Mouse (Mus musculus) neural tube, embryonic 14.5 days (tissue): Measurements from ENCODE around the gene Gm20388. TPM values are rescaled to one million over a fixed set of nuclear protein-coding genes. Genes with fewer than 3 reads are reported as not detected.

Experiments used
- ATAC-seq: fragments of 200-750 bp; cut with Nextera tagmentation; 2 replicates; pipeline ENCODE4 v1.8.0; 2017; ENCODE audit warnings: low read depth, mild to moderate bottlenecking, moderate TSS enrichment, moderate library complexity
- H3K27ac ChIP-seq: fragments of 300-500 bp; sonication (generic); 2 replicates; pipeline ENCODE4 v1.5.1; 2014; ENCODE audit warnings: low read depth, mild to moderate bottlenecking, control low read depth, low read length, moderate library complexity, mixed read lengths
- H3K27me3 ChIP-seq: fragments of 300-500 bp; sonication (generic); 2 replicates; pipeline ENCODE4 v1.6.1; 2014; ENCODE audit warnings: low read length; ENCODE audit not compliant: control insufficient read depth, insufficient read depth
- H3K36me3 ChIP-seq: fragments of 300-500 bp; sonication (generic); 2 replicates; pipeline ENCODE4 v1.6.1; 2014; ENCODE audit warnings: low read length, mixed read lengths; ENCODE audit not compliant: control insufficient read depth, insufficient read depth
- H3K4me1 ChIP-seq: fragments of 300-500 bp; sonication (generic); 2 replicates; pipeline ENCODE4 v1.6.1; 2014; ENCODE audit warnings: low read length; ENCODE audit not compliant: control insufficient read depth, insufficient read depth
- H3K4me2 ChIP-seq: fragments of 300-500 bp; sonication (generic); 2 replicates; pipeline ENCODE4 v1.6.1; 2014; ENCODE audit warnings: mild to moderate bottlenecking, low read depth, low read length, control low read depth
- H3K4me3 ChIP-seq: fragments of 300-500 bp; sonication (generic); 2 replicates; pipeline ENCODE4 v1.5.1; 2014; ENCODE audit warnings: low read depth, low read length, control low read depth, mixed read lengths
- H3K9ac ChIP-seq: fragments of 300-500 bp; sonication (generic); replicated peaks from 2 replicates; pipeline ENCODE4 v1.6.1; 2014; ENCODE audit warnings: low read depth, mild to moderate bottlenecking, control low read depth, low read length, mixed read lengths
- H3K9me3 ChIP-seq: fragments of 300-500 bp; sonication (generic); 2 replicates; pipeline ENCODE4 v1.6.1; 2016; ENCODE audit warnings: low read length; ENCODE audit not compliant: control insufficient read depth
- WGBS: fragments of 180-500 bp; shearing (Covaris S2); extraction: QIAGEN DNeasy Blood & Tissue Kit; methylation state at CpG from one replicate; pipeline ENCODE4 v1.1.7; 2014; 5-methylcytosine and 5-hydroxymethylcytosine counted together
- polyA plus RNA-seq: library from polyadenylated mRNA; unstranded; fragments of >200 nt; fragmentation: Nextera tagmentation; extraction: Ambion mirVana; gene quantifications from 2 replicates; pipeline ENCODE4 v1.2.1, GENCODE M21; 2014

Gene Gm20388
- polyA plus RNA-seq, 1 experiment from 2014 or later = 10.3 TPM

DNA sequence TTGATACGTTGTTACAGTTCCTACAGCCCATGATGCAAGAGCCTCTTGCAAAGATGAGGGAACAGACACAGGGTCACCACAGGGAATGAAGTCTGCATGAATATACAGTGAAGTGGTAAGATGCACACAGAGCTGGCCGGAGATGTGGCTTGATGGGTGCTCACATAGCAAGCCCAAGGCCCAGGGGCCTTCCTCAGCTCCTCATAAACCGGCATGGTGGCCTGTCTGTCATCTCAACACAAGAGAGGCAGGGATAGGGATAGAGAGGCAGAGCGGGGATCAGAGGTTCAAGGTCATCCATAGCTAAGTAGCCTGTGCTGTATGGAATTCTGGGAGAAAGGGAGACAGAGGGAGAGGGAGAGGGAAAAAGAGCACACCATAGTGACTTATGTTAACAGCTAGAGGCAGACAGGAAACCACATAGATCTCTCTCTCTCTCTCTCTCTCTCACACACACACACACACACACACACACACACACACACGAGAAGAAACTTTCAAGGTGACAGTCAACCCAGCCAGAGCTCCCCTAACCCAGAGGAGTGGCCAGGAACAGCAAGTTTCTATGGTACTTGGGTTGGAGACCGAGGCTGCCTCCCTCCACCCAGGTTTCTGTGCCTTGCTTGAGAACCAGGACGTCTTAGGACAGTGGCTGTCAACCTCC, 493.1 kb downstream of the Gm20388 start:
- Histone ChIP-seq H3K4me3 (no peak overlapping the region), H3K27ac (no peak overlapping the region), H3K4me1 (peaks cover 19% of the 10 kb centered on the region), H3K4me2 (no peak overlapping the region), H3K9ac (no peak overlapping the region), H3K9me3 (no peaks in the 10 kb centered on the region), H3K27me3 (no peaks in the 10 kb centered on the region), H3K36me3 (no peaks in the 10 kb centered on the region)
- ATAC-seq = no peak
- WGBS = 83% methylated on average over 7 of the region's 7 CpGs

DNA sequence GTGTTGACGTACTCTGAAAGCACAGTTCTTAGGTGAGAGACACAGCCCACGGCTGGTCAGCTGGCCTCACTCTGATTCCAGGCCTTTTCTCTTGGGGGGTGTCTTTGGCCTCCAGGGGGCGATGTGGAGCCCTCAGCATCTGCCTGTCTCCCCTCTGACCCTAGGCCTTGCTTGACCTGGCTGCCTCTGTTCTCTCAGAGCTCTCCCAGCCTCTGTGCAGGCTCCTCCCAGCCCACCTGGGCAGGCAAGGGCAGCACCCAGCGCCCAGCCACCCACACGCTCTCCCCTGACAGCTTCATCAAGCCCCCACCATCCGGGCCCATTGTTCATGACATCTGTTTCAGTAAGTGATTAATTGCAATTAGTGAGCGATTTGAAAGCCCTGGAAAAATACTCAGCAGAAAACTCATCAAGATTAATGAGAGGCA, 494.0 kb downstream of the Gm20388 start:
- no peaks in the 10 kb centered on the region for H3K27me3 ChIP-seq
- 19% methylated on average over 7 of the region's 7 CpGs for WGBS
- H3K4me3 ChIP-seq = no peak overlapping the region
- no peak for ATAC-seq
- H3K9me3 ChIP-seq = no peaks in the 10 kb centered on the region
- H3K4me1 ChIP-seq = peaks cover 16% of the 10 kb centered on the region
- H3K27ac ChIP-seq = no peak overlapping the region
- H3K4me2 ChIP-seq = no peak overlapping the region
- no peak overlapping the region for H3K9ac ChIP-seq
- no peaks in the 10 kb centered on the region for H3K36me3 ChIP-seq

DNA sequence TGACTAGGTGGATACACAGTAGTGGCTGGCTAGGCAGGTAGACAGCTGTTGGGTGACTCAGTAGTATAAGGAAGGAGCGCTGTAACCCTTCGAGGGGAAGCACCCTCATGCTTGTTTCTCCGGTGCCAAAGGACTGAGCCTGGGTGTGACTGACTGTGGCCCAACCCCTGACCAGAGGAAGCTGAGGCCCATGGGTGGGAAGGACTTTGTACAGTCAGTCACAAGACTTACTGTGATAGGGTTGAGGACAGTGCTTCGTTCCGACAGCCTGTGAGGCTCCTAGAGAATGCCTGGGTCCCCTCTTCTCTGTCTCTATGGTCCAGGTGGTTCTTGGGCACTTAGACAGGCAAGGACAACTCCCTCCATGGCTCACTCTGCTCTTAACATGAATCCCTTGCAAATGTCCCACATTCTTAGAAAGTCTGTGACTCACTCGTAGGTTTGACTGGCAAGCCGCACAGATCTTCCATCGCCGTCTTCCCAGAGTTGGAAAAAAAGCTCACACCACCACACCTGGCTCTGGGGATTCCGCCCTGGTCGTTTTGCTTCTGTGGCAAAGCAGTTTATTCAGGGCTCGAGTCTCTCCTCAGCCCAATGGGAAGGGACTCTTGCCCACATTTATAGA, 495.5 kb downstream of the Gm20388 start:
- peaks cover 28% of the 10 kb centered on the region for H3K4me1 ChIP-seq
- WGBS = 91% methylated on average over 12 of the region's 12 CpGs
- H3K36me3 ChIP-seq = no peaks in the 10 kb centered on the region
- H3K27me3 ChIP-seq = no peaks in the 10 kb centered on the region
- H3K4me2 ChIP-seq = no peak overlapping the region
- ATAC-seq = no peak
- H3K4me3 ChIP-seq = no peak overlapping the region
- no peak overlapping the region for H3K9ac ChIP-seq
- H3K9me3 ChIP-seq = no peaks in the 10 kb centered on the region
- H3K27ac ChIP-seq = no peak overlapping the region

DNA sequence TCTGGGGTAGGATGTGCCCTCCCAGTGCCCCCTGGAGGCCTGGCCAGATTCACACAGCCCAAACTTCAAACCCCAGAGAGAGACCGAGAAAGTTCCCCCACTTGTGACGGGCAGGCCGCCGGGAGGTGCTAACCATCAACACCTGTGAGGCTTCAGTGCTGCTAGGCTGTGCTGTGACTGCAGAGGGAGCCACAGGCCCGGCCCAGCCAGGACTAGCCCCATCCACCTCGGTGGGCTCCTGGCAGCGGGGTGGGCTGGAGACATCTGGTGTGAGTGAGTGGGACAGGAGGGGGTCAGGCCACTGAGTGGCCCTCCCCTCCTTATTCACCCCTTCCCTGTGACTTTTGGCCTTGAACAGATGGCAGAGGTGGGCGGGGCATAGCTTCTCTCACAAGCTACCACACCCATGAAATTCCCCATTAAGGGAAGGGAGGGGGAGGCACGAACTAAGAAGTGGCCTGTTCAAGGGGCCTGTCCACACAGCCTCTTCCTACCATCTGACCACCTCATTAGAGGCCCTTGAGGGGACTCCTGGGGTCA, 497.1 kb downstream of the Gm20388 start:
- WGBS = 9% methylated on average over 9 of the region's 9 CpGs
- no peak overlapping the region for H3K27ac ChIP-seq
- H3K27me3 ChIP-seq = no peaks in the 10 kb centered on the region
- H3K4me2 ChIP-seq = no peak overlapping the region
- no peak overlapping the region for H3K4me3 ChIP-seq
- no peak for ATAC-seq
- H3K9me3 ChIP-seq = no peaks in the 10 kb centered on the region
- H3K36me3 ChIP-seq = no peaks in the 10 kb centered on the region
- H3K4me1 ChIP-seq = peaks cover 44% of the 10 kb centered on the region
- 0 out of 2 replicates have a peak overlapping the region, but pooled peaks have one; percentile 4 for H3K9ac ChIP-seq

DNA sequence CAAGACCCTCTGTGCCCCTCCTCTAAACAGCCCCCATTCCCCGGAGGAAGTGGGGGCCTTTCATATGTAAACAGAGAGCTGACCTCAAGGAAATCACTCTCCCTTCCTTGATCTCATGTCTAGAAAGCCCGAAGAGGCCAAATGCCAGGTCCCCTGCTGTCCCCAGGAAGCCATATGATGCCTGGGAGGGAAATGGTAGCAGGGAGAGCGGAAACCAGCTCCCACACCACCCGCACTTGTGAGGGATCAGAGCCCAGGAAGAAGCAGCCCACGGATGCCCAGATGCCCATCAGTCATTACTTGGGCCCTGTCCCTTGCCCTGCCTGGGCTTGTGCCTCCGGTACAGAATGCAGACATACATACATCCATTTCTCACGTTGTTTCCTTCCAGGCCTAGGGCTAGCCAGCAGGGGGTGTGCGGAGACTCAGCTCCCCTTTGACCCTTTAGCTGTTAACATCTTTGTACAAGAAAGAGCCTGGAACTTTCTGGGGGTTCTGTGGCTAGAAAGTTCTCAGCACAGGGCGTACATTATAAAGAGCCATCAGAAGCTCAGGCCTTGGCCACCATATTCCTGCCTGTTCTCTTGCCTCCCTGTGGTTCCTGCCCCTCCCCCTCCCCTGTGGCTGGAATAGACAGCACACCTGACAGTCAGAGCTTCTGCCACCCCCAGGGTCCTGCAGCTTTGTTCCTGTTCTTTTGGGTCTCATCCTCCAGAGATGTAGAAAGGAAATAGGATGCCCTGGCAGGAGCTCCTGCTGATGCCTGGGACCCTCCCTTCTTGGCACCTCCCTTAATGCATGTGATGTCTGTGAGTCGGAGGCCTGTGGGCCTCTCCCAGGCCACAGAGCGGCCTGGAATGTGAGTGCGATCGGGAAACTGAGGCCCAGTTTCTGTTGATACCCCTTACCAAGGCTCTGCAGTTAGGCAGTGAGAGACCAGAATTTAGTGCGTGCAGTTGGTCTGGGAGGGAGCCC, 497.9 kb downstream of the Gm20388 start:
- ATAC-seq = no peak

DNA sequence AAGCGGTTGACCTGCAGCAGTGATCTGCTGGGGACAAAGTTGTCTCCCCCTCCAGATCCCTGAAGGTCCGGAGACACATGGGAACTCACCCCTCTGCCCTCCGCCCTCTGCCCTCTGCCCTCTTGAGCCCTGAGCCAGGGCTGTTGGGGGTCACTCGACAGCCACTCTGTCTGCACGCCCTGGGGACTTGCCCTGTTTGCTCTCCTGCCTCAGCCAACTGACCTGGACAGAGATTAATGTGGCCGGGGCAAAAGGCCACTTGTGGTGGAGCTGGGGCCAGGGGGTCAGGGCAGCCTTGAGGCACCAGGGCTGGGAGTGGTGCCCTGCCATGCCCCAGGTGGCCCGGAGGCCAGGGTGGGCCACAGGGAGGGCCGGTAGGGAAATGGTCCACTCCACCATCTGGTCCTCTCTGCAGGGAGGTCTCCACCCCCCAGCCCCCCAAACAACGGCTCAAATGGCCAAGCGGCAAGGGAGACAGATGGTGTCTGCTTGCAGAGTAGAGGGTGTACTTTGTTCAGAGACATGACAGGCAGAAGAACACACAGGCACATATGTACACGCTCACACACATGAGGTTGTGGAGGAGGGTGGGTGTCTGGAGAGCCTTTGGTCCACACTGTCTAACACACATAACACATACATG, 498.9 kb downstream of the Gm20388 start:
- Histone ChIP-seq H3K27me3 (no peaks in the 10 kb centered on the region), H3K4me3 (no peak overlapping the region), H3K9ac (no peak overlapping the region), H3K36me3 (no peaks in the 10 kb centered on the region), H3K27ac (no peak overlapping the region; the same call in 1 of the 2 replicates), H3K4me1 (peaks cover 53% of the 10 kb centered on the region), H3K9me3 (no peaks in the 10 kb centered on the region), H3K4me2 (no peak overlapping the region)
- ATAC-seq = no peak
- 30% methylated on average over 11 of the region's 11 CpGs for WGBS

More for the DNA sequence above, 497.9 kb downstream of the Gm20388 start:
- 34% methylated on average over 14 of the region's 14 CpGs for WGBS
- Histone ChIP-seq H3K27me3 (no peaks in the 10 kb centered on the region), H3K4me1 (peaks cover 52% of the 10 kb centered on the region), H3K9ac (0 out of 2 replicates have a peak overlapping the region, but pooled peaks have one; percentile 4), H3K27ac (no peak overlapping the region; the same call in 1 of the 2 replicates), H3K36me3 (no peaks in the 10 kb centered on the region), H3K4me3 (no peak overlapping the region), H3K4me2 (no peak overlapping the region), H3K9me3 (no peaks in the 10 kb centered on the region)

DNA sequence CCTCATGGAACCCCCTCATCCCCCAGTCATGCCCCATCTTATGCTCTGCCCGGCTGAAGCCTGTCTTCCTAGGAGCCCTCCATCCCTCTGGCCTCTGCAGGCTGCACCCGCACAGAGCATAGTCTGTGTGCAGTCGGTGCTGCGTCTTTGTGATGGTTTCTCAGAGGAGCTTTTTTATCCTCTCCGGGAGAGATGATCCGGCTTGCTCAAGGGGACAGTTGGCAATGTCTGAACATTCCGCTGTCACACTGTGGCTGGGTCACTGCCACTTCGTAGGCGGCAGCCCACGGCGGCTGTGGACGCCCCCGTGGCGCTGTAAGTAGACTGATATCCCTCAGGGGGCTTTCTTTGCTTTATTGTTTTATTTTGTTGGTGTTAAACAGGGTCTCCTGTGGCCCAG, 500.4 kb downstream of the Gm20388 start:
- no peak overlapping the region for H3K4me3 ChIP-seq
- H3K27ac ChIP-seq = 0 out of 2 replicates have a peak overlapping the region, but pooled peaks have one; percentile 22
- ATAC-seq = no peak
- no peak overlapping the region for H3K4me2 ChIP-seq
- H3K9ac ChIP-seq = no peak overlapping the region
- H3K4me1 ChIP-seq = peaks cover 62% of the 10 kb centered on the region
- no peaks in the 10 kb centered on the region for H3K9me3 ChIP-seq
- no peaks in the 10 kb centered on the region for H3K36me3 ChIP-seq
- WGBS = 16% methylated on average over 14 of the region's 14 CpGs
- no peaks in the 10 kb centered on the region for H3K27me3 ChIP-seq

DNA sequence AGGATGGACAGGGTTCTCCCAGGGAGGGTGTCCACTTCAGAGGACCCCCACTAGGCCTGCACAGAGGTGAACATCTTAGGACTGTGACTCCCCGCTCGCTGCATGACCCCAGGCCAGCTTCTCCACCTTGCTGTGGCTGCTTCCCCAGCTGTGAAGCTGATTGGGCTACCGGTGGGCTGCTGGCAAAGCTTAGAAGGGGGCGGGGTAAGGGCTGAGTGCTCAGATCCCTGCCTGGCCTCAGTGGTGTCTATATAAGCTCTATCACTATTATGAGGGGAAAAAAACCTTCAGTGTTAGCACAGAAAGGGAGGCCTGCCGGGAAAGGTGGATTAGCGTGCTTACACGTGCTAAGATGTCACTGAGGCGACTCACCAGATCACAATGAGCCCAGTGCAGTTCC, 501.2 kb downstream of the Gm20388 start:
- no peak for ATAC-seq
- Histone ChIP-seq H3K4me1 (peaks cover 70% of the 10 kb centered on the region), H3K4me2 (no peak overlapping the region), H3K36me3 (no peaks in the 10 kb centered on the region), H3K27me3 (no peaks in the 10 kb centered on the region), H3K9me3 (no peaks in the 10 kb centered on the region), H3K27ac (no peak overlapping the region), H3K4me3 (no peak overlapping the region), H3K9ac (no peak overlapping the region)
- 46% methylated on average over 8 of the region's 8 CpGs for WGBS
